Mouse (Mus musculus) lung, adult 2 months (tissue): ENCODE data around the gene Nobox. TPM values are rescaled to one million over a fixed set of nuclear protein-coding genes. Genes with fewer than 3 reads are reported as not detected.

Experiments used
- DNase-seq: peaks from one replicate; pipeline ENCODE4 v3.0.0; 2022
- H3K4me1 ChIP-seq: fragments of 200-500 bp; 2 replicates; pipeline ENCODE4 v1.6.1; 2011; ENCODE audit warnings: low read length; ENCODE audit not compliant: control insufficient read depth, insufficient read depth
- H3K4me3 ChIP-seq: fragments of 200-500 bp; replicated peaks from 2 replicates; pipeline ENCODE3; 2011; ENCODE audit warnings: low read depth, mild to moderate bottlenecking, control low read depth, low read length; ENCODE audit errors: extremely low read depth
- CTCF ChIP-seq: fragments of 200-500 bp; IDR thresholded peaks from 2 replicates; pipeline ENCODE4 v1.5.1; 2011; ENCODE audit warnings: mild to moderate bottlenecking, low read length, control low read depth; ENCODE audit not compliant: insufficient read depth
- POLR2A ChIP-seq: fragments of 200-500 bp; IDR thresholded peaks from 2 replicates; pipeline ENCODE4 v1.6.1; 2011; ENCODE audit warnings: low read depth, mild to moderate bottlenecking, control low read depth, low read length, borderline replicate concordance; ENCODE audit errors: extremely low read depth
- WGBS: fragments of 180-500 bp; shearing (Covaris S2); methylation state at CpG from one replicate; pipeline ENCODE4 v1.1.7; 2018; 5-methylcytosine and 5-hydroxymethylcytosine counted together
- polyA plus RNA-seq: library from polyadenylated mRNA; depleted of rRNA; stranded (reverse); fragments of >200 nt; gene quantifications from 2 replicates; pipeline ENCODE4 v1.2.3, GENCODE M21; 2012

The Nobox gene
- polyA plus RNA-seq, 1 experiment = 0.13 TPM

GRCm38 (mm10) chr6:43333479-43333878, 24.1 kb upstream of the Nobox start:
- Histone ChIP-seq H3K4me3 (no peak overlapping the region), H3K4me1 (peaks cover 6% of the 10 kb centered on the region)
- 55% methylated on average over 4 of the region's 4 CpGs for WGBS
- no peak for DNase-seq
- TF ChIP-seq CTCF (no peak), POLR2A (no peak)

- no peaks in the 10 kb centered on the region for H3K4me1 ChIP-seq
- WGBS = 59% methylated on average over 8 of the region's 8 CpGs
- DNase-seq = no peak
- TF ChIP-seq POLR2A = no peak
- TF ChIP-seq CTCF = no peak
- no peak overlapping the region for H3K4me3 ChIP-seq
Observed at GRCm38 (mm10) chr6:43312961-43313656, 3.8 kb upstream of the Nobox start.

- H3K4me3 ChIP-seq = no peak overlapping the region
- no peaks in the 10 kb centered on the region for H3K4me1 ChIP-seq
- no peak for TF ChIP-seq CTCF
- no peak for TF ChIP-seq POLR2A
- DNase-seq = no peak
Observed at GRCm38 (mm10) chr6:43312546-43312945, 3.2 kb upstream of the Nobox start.

GRCm38 (mm10) chr6:43310071-43310470, 717 bp upstream of the Nobox start:
- Histone ChIP-seq H3K4me3 (no peak overlapping the region), H3K4me1 (no peaks in the 10 kb centered on the region)
- no peak for DNase-seq
- WGBS = 30% methylated on average over 6 of the region's 6 CpGs
- no peak for TF ChIP-seq CTCF

- no peak overlapping the region for H3K4me3 ChIP-seq
- WGBS = 41% methylated on average over 2 of the region's 2 CpGs
- H3K4me1 ChIP-seq = no peaks in the 10 kb centered on the region; the same call in 1 of the 2 replicates
- TF ChIP-seq CTCF (no peak), POLR2A (no peak)
- no peak for DNase-seq
Observed at GRCm38 (mm10) chr6:43297508-43297850, 11.9 kb downstream of the Nobox start.

GRCm38 (mm10) chr6:43296798-43297507, 12.4 kb downstream of the Nobox start:
- peaks cover 3% of the 10 kb centered on the region; the same call in 1 of the 2 replicates for H3K4me1 ChIP-seq
- TF ChIP-seq CTCF (0 out of 2 replicates have a peak, but pooled peaks have one; percentile 3), POLR2A (no peak)
- WGBS = 33% methylated on average over 7 of the region's 7 CpGs

GRCm38 (mm10) chr6:43295908-43296307, 13.4 kb downstream of the Nobox start:
- no peak overlapping the region for H3K4me3 ChIP-seq
- no peak for DNase-seq

More at GRCm38 (mm10) chr6:43296798-43297507, 12.4 kb downstream of the Nobox start:
- DNase-seq = no peak
- H3K4me3 ChIP-seq = no peak overlapping the region

GRCm38 (mm10) chr6:43293175-43293574, 16.2 kb downstream of the Nobox start:
- WGBS = 80% methylated on average over 7 of the region's 7 CpGs
- Histone ChIP-seq H3K4me3 (no peak overlapping the region), H3K4me1 (peaks cover 3% of the 10 kb centered on the region; the same call in 1 of the 2 replicates)
- TF ChIP-seq CTCF (no peak), POLR2A (no peak)
- no peak for DNase-seq

More at GRCm38 (mm10) chr6:43295908-43296307, 13.4 kb downstream of the Nobox start:
- TF ChIP-seq CTCF (no peak), POLR2A (no peak)
- peaks cover 3% of the 10 kb centered on the region; the same call in 1 of the 2 replicates for H3K4me1 ChIP-seq
- WGBS = 25% methylated on average over 5 of the region's 5 CpGs

- no peak for DNase-seq
- Histone ChIP-seq H3K4me1 (peaks cover 3% of the 10 kb centered on the region; the same call in 1 of the 2 replicates), H3K4me3 (no peak overlapping the region)
- no peak for TF ChIP-seq CTCF
- TF ChIP-seq POLR2A = no peak
- WGBS = 42% methylated on average over 6 of the region's 6 CpGs
Observed at GRCm38 (mm10) chr6:43292471-43293076, 16.8 kb downstream of the Nobox start.
